Mouse (Mus musculus) gastrocnemius, adult 2 months (tissue): Measurements from ENCODE around the gene Hoxa7. TPM values are rescaled to one million over a fixed set of nuclear protein-coding genes. Genes with fewer than 3 reads are reported as not detected.
A peak's percentile ranks its signal among the peaks of the same experiment; 100 is the strongest.

Experiments used
- DNase-seq: peaks from one replicate; pipeline ENCODE4 v3.0.0; 2022
- H3K27ac ChIP-seq: fragments of 200-600 bp; 2 replicates; pipeline ENCODE4 v1.8.1; 2022; ENCODE audit warnings: mild to moderate bottlenecking
- H3K4me3 ChIP-seq: fragments of 200-600 bp; 2 replicates; pipeline ENCODE4 v1.8.1; 2022; ENCODE audit warnings: mild to moderate bottlenecking, moderate library complexity
- CTCF ChIP-seq: fragments of 200-600 bp; IDR thresholded peaks from 2 replicates; pipeline ENCODE4 v1.8.1; 2022; ENCODE audit warnings: antibody characterized with exemption, mild to moderate bottlenecking, moderate library complexity
- intact Hi-C: fragments of 180-260 bp; cut with DNase I; formaldehyde crosslinking; loops from one replicate; pipeline ENCODE4 v1.15.1; 2025
- total RNA-seq, 2 experiments: library from RNA; stranded (reverse); gene quantifications; 2 replicates each; pipeline ENCODE4 v1.2.3; 2021

Gene Hoxa7
- total RNA-seq, 2 experiments from 2014 or later = 4.7 to 5.0 TPM

GRCm38 (mm10) chr6:52233546-52234427 lies 12.1 kb upstream of the Hoxa7 start:
- TF ChIP-seq CTCF = no peak
- Histone ChIP-seq H3K4me3 (peak overlapping the region; percentile 76), H3K27ac (peak overlapping the region; percentile 93)
- peak; percentile 89 for DNase-seq
- intact Hi-C loops = no loop called here

GRCm38 (mm10) chr6:52232984-52233545 lies 11.4 kb upstream of the Hoxa7 start:
- H3K27ac ChIP-seq = peak overlapping the region; percentile 93
- no peak for TF ChIP-seq CTCF
- peak overlapping the region; percentile 76 for H3K4me3 ChIP-seq
- DNase-seq = peak; percentile 61
- intact Hi-C loops = no loop called here

GRCm38 (mm10) chr6:52232568-52232965 lies 10.9 kb upstream of the Hoxa7 start:
- Histone ChIP-seq H3K4me3 (peak overlapping the region; percentile 76), H3K27ac (peak overlapping the region; percentile 93)
- DNase-seq = peak; percentile 78
- intact Hi-C loops = no loop called here
- peak; percentile 31 for TF ChIP-seq CTCF

- H3K27ac ChIP-seq = peak overlapping the region; percentile 93
- no peak for TF ChIP-seq CTCF
- peak overlapping the region; percentile 76 for H3K4me3 ChIP-seq
- DNase-seq = peak; percentile 70
- intact Hi-C loops = no loop called here
These were observed 10.4 kb upstream of the Hoxa7 start for GRCm38 (mm10) chr6:52231885-52232567.

GRCm38 (mm10) chr6:52230516-52231165 lies 9.0 kb upstream of the Hoxa7 start, which contains the start of gene Hoxa9:
Gene Hoxa9 (minus strand): TSS chr6:52231089.
- intact Hi-C loops = no loop called here
- H3K27ac ChIP-seq = peak within 1 kb of the TSS; percentile 93
- DNase-seq = peak; percentile 80
- H3K4me3 ChIP-seq = peak within 1 kb of the TSS; percentile 76
- no peak for TF ChIP-seq CTCF

GRCm38 (mm10) chr6:52229558-52230416 lies 8.1 kb upstream of the Hoxa7 start:
- intact Hi-C loops = loop anchor here (1.0 kb wide), 1 partner anchor 1057 kb away; no protein-coding TSS in a partner anchor
- peak overlapping the region; percentile 93 for H3K27ac ChIP-seq
- peak; percentile 34; the same call in 1 of the 2 replicates for TF ChIP-seq CTCF
- DNase-seq = peak; percentile 75
- peak overlapping the region; percentile 76 for H3K4me3 ChIP-seq

- DNase-seq = peak; percentile 77
- peak overlapping the region; percentile 76 for H3K4me3 ChIP-seq
- H3K27ac ChIP-seq = peak overlapping the region; percentile 93
These were observed 7.1 kb upstream of the Hoxa7 start for GRCm38 (mm10) chr6:52228475-52229465.

GRCm38 (mm10) chr6:52227470-52228222 lies 6.0 kb upstream of the Hoxa7 start:
- intact Hi-C loops = no loop called here
- no peak for DNase-seq
- Histone ChIP-seq H3K27ac (peak overlapping the region; percentile 93), H3K4me3 (peak overlapping the region; percentile 76)
- TF ChIP-seq CTCF = no peak

More at GRCm38 (mm10) chr6:52228475-52229465, 7.1 kb upstream of the Hoxa7 start:
- no peak for TF ChIP-seq CTCF
- intact Hi-C loops = loop anchor here (1.0 kb wide), 1 partner anchor 1056 kb away; no protein-coding TSS in a partner anchor

GRCm38 (mm10) chr6:52226569-52227257 lies 5.1 kb upstream of the Hoxa7 start:
- intact Hi-C loops = no loop called here
- peak overlapping the region; percentile 93 for H3K27ac ChIP-seq
- peak overlapping the region; percentile 76 for H3K4me3 ChIP-seq
- no peak for DNase-seq
- TF ChIP-seq CTCF = no peak
